ENCODE assay signal across 8 mouse cellular contexts in the genomic region with DNA sequence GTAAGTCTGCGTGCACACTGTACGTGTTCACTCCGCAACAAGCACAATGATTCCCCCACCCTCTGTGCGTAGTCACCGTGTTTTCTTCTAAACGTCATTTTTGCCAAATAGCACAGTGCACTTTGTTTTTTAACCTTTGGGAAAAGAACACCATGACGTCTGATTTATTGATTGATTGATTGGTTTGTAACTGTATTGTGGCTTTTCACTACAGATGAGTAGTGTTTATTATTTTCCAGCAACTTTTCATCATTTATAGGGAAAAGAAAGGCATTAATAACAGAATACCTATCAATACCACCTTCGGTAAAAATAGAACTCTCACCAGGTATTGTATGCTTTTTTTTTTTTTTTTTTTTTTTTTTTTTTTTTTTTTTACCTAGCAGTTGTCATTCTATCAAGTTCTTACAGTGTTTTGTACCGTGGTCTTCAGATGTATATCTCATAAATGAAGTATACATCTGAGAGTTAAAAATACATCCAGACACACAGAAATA. TPM values are rescaled to one million over a fixed set of nuclear protein-coding genes. Genes with fewer than 3 reads are reported as not detected.
DNase-seq lines count a peak whose midpoint lies in the region; ATAC-seq and TF ChIP-seq lines count a peak whose summit lies in the region.

No protein-coding gene starts in this region.

- ATAC-seq in granulocyte monocyte progenitor cell, adult 5-6 weeks (replicated peaks; ENCODE audit: poor library complexity, severe bottlenecking) = peak; percentile 18; the same call in 1 of the 2 replicates
- peak; percentile 48; the same call in 1 of the 2 replicates for ATAC-seq in megakaryocyte progenitor cell, adult 5-6 weeks (replicated peaks; ENCODE audit: poor library complexity)
- ATAC-seq in frontal cortex, adult (ENCODE audit: low TSS enrichment) = no peak; the same call in 1 of the 2 replicates

- no peaks in the 10 kb centered on the region for H3K27me3 ChIP-seq in heart, embryonic 10.5 days (ENCODE audit: insufficient read depth, poor library complexity, severe bottlenecking)
- H3K27me3 ChIP-seq in E14TG2a.4 (ENCODE audit: insufficient read depth, low read length) = peaks cover 19% of the 10 kb centered on the region

- no peak for DNase-seq in heart, embryonic 10.5 days (ENCODE audit: low spot score)
- no peak for DNase-seq in heart, postnatal 10 days
- DNase-seq in spleen, postnatal 4 days (ENCODE audit: low spot score in 2 of 2) = no peak
- no peak for DNase-seq in adrenal gland, postnatal 25 days

- H3K36me3 ChIP-seq in heart, embryonic 10.5 days = no peaks in the 10 kb centered on the region
- no peaks in the 10 kb centered on the region for H3K36me3 ChIP-seq in E14TG2a.4 (ENCODE audit: insufficient read depth, low read length)

- H3K9me3 ChIP-seq in heart, embryonic 10.5 days = no peaks in the 10 kb centered on the region
- no peaks in the 10 kb centered on the region for H3K9me3 ChIP-seq in E14TG2a.4 (ENCODE audit: low read length)

- H3K4me3 ChIP-seq in heart, embryonic 10.5 days = peak overlapping the region; percentile 94
- H3K4me3 ChIP-seq in E14TG2a.4 (replicated peaks; ENCODE audit: low read length) = peak overlapping the region; percentile 94

- WGBS in heart, embryonic 10.5 days = 17% methylated on average over 9 of the region's 9 CpGs

- no peak for TF ChIP-seq CTCF in E14TG2a.4 (conservative IDR thresholded peaks at IDR 0.05; ENCODE audit: low read length)

- H3K27ac ChIP-seq in heart, embryonic 10.5 days = peak overlapping the region; percentile 88

- intact Hi-C loops in heart, postnatal 10 days (cut with DNase I) = no loop called here

- 0 out of 2 replicates have a peak, but pooled peaks cover 5% of the 10 kb centered on the region for H3K4me1 ChIP-seq in heart, embryonic 10.5 days
- H3K4me1 ChIP-seq in E14TG2a.4 (replicated peaks; ENCODE audit: low read depth, low read length) = peaks cover 17% of the 10 kb centered on the region

RNA-seq across cellular contexts. Expression of a gene that starts 0.6 kb away (rescaled TPM):
- polyA plus RNA-seq in heart, embryonic 10.5 days (2016; fragmentation: Nextera tagmentation; extraction: Ambion mirVana) = 14.7 and 19.6 TPM in 2 replicates
- 10 to 100 TPM; 23.1 TPM for total RNA-seq in heart, postnatal 10 days (2021)
- 5.4 and 9.7 TPM in 2 replicates for total RNA-seq in granulocyte monocyte progenitor cell, adult 5-6 weeks (2014; fragmentation: Nextera tagmentation)
- 3.3 and 3.5 TPM in 2 replicates for total RNA-seq in granulocyte monocyte progenitor cell, adult 5-6 weeks (2017)
- 2.7 and 6.2 TPM in 2 replicates for total RNA-seq in megakaryocyte progenitor cell, adult 5-6 weeks (2015)
- 3.0 and 3.9 TPM in 2 replicates for total RNA-seq in megakaryocyte progenitor cell, adult 5-6 weeks (2017)
- total RNA-seq in adrenal gland, postnatal 25 days (2021) = 15.1 and 17.4 TPM in 2 replicates
